Mouse (Mus musculus): ENCODE measurements around the gene Plscr4. TPM values are rescaled to one million over a fixed set of nuclear protein-coding genes. Genes with fewer than 3 reads are reported as not detected.

Plscr4 gene
- polyA plus RNA-seq, 1 experiment from 2014 or later, result 7.2 TPM

- H3K4me1 ChIP-seq (ENCODE audit: control insufficient read depth, insufficient read depth, low read length), result peaks cover 5% of the 10 kb centered on the region; the same call in 1 of the 2 replicates
Observed at GRCm38 (mm10) chr9:92458418-92458817, 1.2 kb downstream of the Plscr4 start.

GRCm38 (mm10) chr9:92467724-92468123 is 10.6 kb downstream of the Plscr4 start:
- Histone ChIP-seq H3K27me3 (replicated peaks; ENCODE audit: control insufficient read depth, insufficient read depth, low read length) (no peaks in the 10 kb centered on the region), H3K9ac (ENCODE audit: low read depth, low read length) (no peak overlapping the region), H3K4me3 (ENCODE audit: low read depth, low read length) (no peak overlapping the region), H3K9me3 (ENCODE audit: control insufficient read depth, low read length) (no peaks in the 10 kb centered on the region), H3K4me2 (ENCODE audit: low read depth, low read length) (no peak overlapping the region), H3K4me1 (ENCODE audit: control insufficient read depth, insufficient read depth, low read length) (no peaks in the 10 kb centered on the region), H3K27ac (replicated peaks; ENCODE audit: low read depth, low read length) (no peak overlapping the region), H3K36me3 (ENCODE audit: control insufficient read depth, insufficient read depth, low read length) (no peaks in the 10 kb centered on the region)
- ATAC-seq (ENCODE audit: low read depth), result no peak
- WGBS, result 45% methylated on average over 4 of the region's 4 CpGs
- DNase-seq (ENCODE audit: low spot score), result no peak

More at GRCm38 (mm10) chr9:92458418-92458817, 1.2 kb downstream of the Plscr4 start:
- peak overlapping the region; percentile 72 for H3K4me3 ChIP-seq (ENCODE audit: low read depth, low read length)
- no peaks in the 10 kb centered on the region for H3K36me3 ChIP-seq (ENCODE audit: control insufficient read depth, insufficient read depth, low read length)
- no peaks in the 10 kb centered on the region for H3K27me3 ChIP-seq (replicated peaks; ENCODE audit: control insufficient read depth, insufficient read depth, low read length)
- H3K4me2 ChIP-seq (ENCODE audit: low read depth, low read length), result peak overlapping the region; percentile 81
- no peak overlapping the region; the same call in 1 of the 2 replicates for H3K9ac ChIP-seq (ENCODE audit: low read depth, low read length)
- no peaks in the 10 kb centered on the region for H3K9me3 ChIP-seq (ENCODE audit: control insufficient read depth, low read length)
- DNase-seq (ENCODE audit: low spot score) (no peak), ATAC-seq (ENCODE audit: low read depth) (no peak)
- no peak overlapping the region for H3K27ac ChIP-seq (replicated peaks; ENCODE audit: low read depth, low read length)
- WGBS, result 87% methylated on average over 2 of the region's 2 CpGs

- Histone ChIP-seq H3K4me3 (ENCODE audit: low read depth, low read length) (no peak overlapping the region), H3K27ac (replicated peaks; ENCODE audit: low read depth, low read length) (no peak overlapping the region), H3K4me1 (ENCODE audit: control insufficient read depth, insufficient read depth, low read length) (no peaks in the 10 kb centered on the region), H3K36me3 (ENCODE audit: control insufficient read depth, insufficient read depth, low read length) (no peaks in the 10 kb centered on the region), H3K4me2 (ENCODE audit: low read depth, low read length) (no peak overlapping the region), H3K27me3 (replicated peaks; ENCODE audit: control insufficient read depth, insufficient read depth, low read length) (no peaks in the 10 kb centered on the region), H3K9me3 (ENCODE audit: control insufficient read depth, low read length) (no peaks in the 10 kb centered on the region), H3K9ac (ENCODE audit: low read depth, low read length) (no peak overlapping the region)
- WGBS, result 69% methylated on average over 5 of the region's 5 CpGs
- ATAC-seq (ENCODE audit: low read depth) (peak; percentile 44; the same call in 1 of the 2 replicates), DNase-seq (ENCODE audit: low spot score) (no peak)
Observed at GRCm38 (mm10) chr9:92472256-92472855, 15.2 kb downstream of the Plscr4 start.

- DNase-seq (ENCODE audit: low spot score) (no peak), ATAC-seq (ENCODE audit: low read depth) (no peak)
- Histone ChIP-seq H3K36me3 (ENCODE audit: control insufficient read depth, insufficient read depth, low read length) (no peaks in the 10 kb centered on the region), H3K4me1 (ENCODE audit: control insufficient read depth, insufficient read depth, low read length) (no peaks in the 10 kb centered on the region), H3K9ac (ENCODE audit: low read depth, low read length) (no peak overlapping the region), H3K27me3 (replicated peaks; ENCODE audit: control insufficient read depth, insufficient read depth, low read length) (no peaks in the 10 kb centered on the region), H3K4me3 (ENCODE audit: low read depth, low read length) (no peak overlapping the region), H3K9me3 (ENCODE audit: control insufficient read depth, low read length) (no peaks in the 10 kb centered on the region), H3K27ac (replicated peaks; ENCODE audit: low read depth, low read length) (no peak overlapping the region), H3K4me2 (ENCODE audit: low read depth, low read length) (no peak overlapping the region)
- WGBS, result 91% methylated on average over 2 of the region's 2 CpGs
Observed at GRCm38 (mm10) chr9:92473178-92473577, 16.0 kb downstream of the Plscr4 start.

- H3K4me3 ChIP-seq (ENCODE audit: low read depth, low read length), result no peak overlapping the region
- H3K36me3 ChIP-seq (ENCODE audit: control insufficient read depth, insufficient read depth, low read length), result no peaks in the 10 kb centered on the region
- no peak overlapping the region for H3K27ac ChIP-seq (replicated peaks; ENCODE audit: low read depth, low read length)
- H3K9me3 ChIP-seq (ENCODE audit: control insufficient read depth, low read length), result no peaks in the 10 kb centered on the region
- ATAC-seq (ENCODE audit: low read depth) (no peak), DNase-seq (ENCODE audit: low spot score) (no peak)
- H3K4me1 ChIP-seq (ENCODE audit: control insufficient read depth, insufficient read depth, low read length), result no peaks in the 10 kb centered on the region
- H3K27me3 ChIP-seq (replicated peaks; ENCODE audit: control insufficient read depth, insufficient read depth, low read length), result no peaks in the 10 kb centered on the region
- 90% methylated on average over 1 of the region's 1 CpGs for WGBS
- no peak overlapping the region for H3K9ac ChIP-seq (ENCODE audit: low read depth, low read length)
- no peak overlapping the region for H3K4me2 ChIP-seq (ENCODE audit: low read depth, low read length)
Observed at GRCm38 (mm10) chr9:92474244-92474643, 17.1 kb downstream of the Plscr4 start.

- ATAC-seq (ENCODE audit: low read depth) (no peak), DNase-seq (ENCODE audit: low spot score) (no peak)
- H3K9ac ChIP-seq (ENCODE audit: low read depth, low read length), result no peak overlapping the region
- H3K27ac ChIP-seq (replicated peaks; ENCODE audit: low read depth, low read length), result no peak overlapping the region
- H3K4me1 ChIP-seq (ENCODE audit: control insufficient read depth, insufficient read depth, low read length), result no peaks in the 10 kb centered on the region
- no peak overlapping the region for H3K4me3 ChIP-seq (ENCODE audit: low read depth, low read length)
- H3K36me3 ChIP-seq (ENCODE audit: control insufficient read depth, insufficient read depth, low read length), result no peaks in the 10 kb centered on the region
- no peaks in the 10 kb centered on the region for H3K27me3 ChIP-seq (replicated peaks; ENCODE audit: control insufficient read depth, insufficient read depth, low read length)
- no peak overlapping the region for H3K4me2 ChIP-seq (ENCODE audit: low read depth, low read length)
- no peaks in the 10 kb centered on the region for H3K9me3 ChIP-seq (ENCODE audit: control insufficient read depth, low read length)
- 82% methylated on average over 2 of the region's 2 CpGs for WGBS
Observed at GRCm38 (mm10) chr9:92481663-92482062, 24.5 kb downstream of the Plscr4 start.

- H3K4me2 ChIP-seq (ENCODE audit: low read depth, low read length), result no peak overlapping the region
- H3K27ac ChIP-seq (replicated peaks; ENCODE audit: low read depth, low read length), result no peak overlapping the region
- no peak for DNase-seq (ENCODE audit: low spot score)
- no peaks in the 10 kb centered on the region for H3K9me3 ChIP-seq (ENCODE audit: control insufficient read depth, low read length)
- H3K27me3 ChIP-seq (replicated peaks; ENCODE audit: control insufficient read depth, insufficient read depth, low read length), result no peaks in the 10 kb centered on the region
- H3K4me1 ChIP-seq (ENCODE audit: control insufficient read depth, insufficient read depth, low read length), result no peaks in the 10 kb centered on the region; the same call in 1 of the 2 replicates
- no peaks in the 10 kb centered on the region for H3K36me3 ChIP-seq (ENCODE audit: control insufficient read depth, insufficient read depth, low read length)
- H3K9ac ChIP-seq (ENCODE audit: low read depth, low read length), result no peak overlapping the region
- H3K4me3 ChIP-seq (ENCODE audit: low read depth, low read length), result no peak overlapping the region
- 85% methylated on average over 4 of the region's 4 CpGs for WGBS
- ATAC-seq (ENCODE audit: low read depth), result no peak
Observed at GRCm38 (mm10) chr9:92482551-92482950, 25.4 kb downstream of the Plscr4 start.

- no peaks in the 10 kb centered on the region for H3K36me3 ChIP-seq (ENCODE audit: control insufficient read depth, insufficient read depth, low read length)
- 84% methylated on average over 7 of the region's 7 CpGs for WGBS
- no peak overlapping the region for H3K27ac ChIP-seq (replicated peaks; ENCODE audit: low read depth, low read length)
- ATAC-seq (ENCODE audit: low read depth), result no peak
- no peak overlapping the region for H3K9ac ChIP-seq (ENCODE audit: low read depth, low read length)
- H3K4me2 ChIP-seq (ENCODE audit: low read depth, low read length), result no peak overlapping the region
- peaks cover 5% of the 10 kb centered on the region; the same call in 1 of the 2 replicates for H3K4me1 ChIP-seq (ENCODE audit: control insufficient read depth, insufficient read depth, low read length)
- H3K9me3 ChIP-seq (ENCODE audit: control insufficient read depth, low read length), result no peaks in the 10 kb centered on the region
- no peak for DNase-seq (ENCODE audit: low spot score)
- no peaks in the 10 kb centered on the region for H3K27me3 ChIP-seq (replicated peaks; ENCODE audit: control insufficient read depth, insufficient read depth, low read length)
- H3K4me3 ChIP-seq (ENCODE audit: low read depth, low read length), result no peak overlapping the region
Observed at GRCm38 (mm10) chr9:92484710-92485267, 27.6 kb downstream of the Plscr4 start.

- Histone ChIP-seq H3K4me3 (ENCODE audit: low read depth, low read length) (no peak overlapping the region), H3K27ac (replicated peaks; ENCODE audit: low read depth, low read length) (no peak overlapping the region), H3K4me2 (ENCODE audit: low read depth, low read length) (no peak overlapping the region), H3K9me3 (ENCODE audit: control insufficient read depth, low read length) (no peaks in the 10 kb centered on the region), H3K36me3 (ENCODE audit: control insufficient read depth, insufficient read depth, low read length) (no peaks in the 10 kb centered on the region), H3K9ac (ENCODE audit: low read depth, low read length) (no peak overlapping the region), H3K27me3 (replicated peaks; ENCODE audit: control insufficient read depth, insufficient read depth, low read length) (no peaks in the 10 kb centered on the region), H3K4me1 (ENCODE audit: control insufficient read depth, insufficient read depth, low read length) (peaks cover 5% of the 10 kb centered on the region; the same call in 1 of the 2 replicates)
- no peak for DNase-seq (ENCODE audit: low spot score)
- ATAC-seq (ENCODE audit: low read depth), result no peak
- WGBS, result 76% methylated on average over 7 of the region's 7 CpGs
Observed at GRCm38 (mm10) chr9:92489857-92490256, 32.7 kb downstream of the Plscr4 start.

All from embryonic facial prominence, embryonic 14.5 days (tissue).